Mouse (Mus musculus): Measurements from ENCODE around the gene Kcnc2. TPM values are rescaled to one million over a fixed set of nuclear protein-coding genes. Genes with fewer than 3 reads are reported as not detected.

Gene Kcnc2
- polyA plus RNA-seq, 1 experiment from 2014 or later: 0.08 TPM

GRCm38 (mm10) chr10:112423327-112423726 is 152.4 kb downstream of the Kcnc2 start:
- Histone ChIP-seq H3K27me3 (replicated peaks; ENCODE audit: control insufficient read depth, insufficient read depth, low read length) (no peaks in the 10 kb centered on the region), H3K4me2 (no peak overlapping the region), H3K9ac (ENCODE audit: low read depth, low read length) (no peak overlapping the region), H3K36me3 (ENCODE audit: control insufficient read depth, insufficient read depth, low read length) (no peaks in the 10 kb centered on the region), H3K27ac (ENCODE audit: low read depth, low read length) (no peak overlapping the region), H3K9me3 (ENCODE audit: control insufficient read depth, low read length) (no peaks in the 10 kb centered on the region), H3K4me3 (ENCODE audit: low read depth, low read length) (no peak overlapping the region), H3K4me1 (replicated peaks; ENCODE audit: control insufficient read depth, insufficient read depth, low read length) (no peaks in the 10 kb centered on the region)
- WGBS: 59% methylated on average over 10 of the region's 10 CpGs
- no peak for ATAC-seq (replicated peaks; ENCODE audit: low FRiP score)
- no peak for DNase-seq (ENCODE audit: low spot score)

GRCm38 (mm10) chr10:112436950-112437349 is 166.0 kb downstream of the Kcnc2 start:
- no peaks in the 10 kb centered on the region for H3K4me1 ChIP-seq (replicated peaks; ENCODE audit: control insufficient read depth, insufficient read depth, low read length)
- no peaks in the 10 kb centered on the region for H3K9me3 ChIP-seq (ENCODE audit: control insufficient read depth, low read length)
- no peak overlapping the region for H3K4me3 ChIP-seq (ENCODE audit: low read depth, low read length)
- H3K27ac ChIP-seq (ENCODE audit: low read depth, low read length): no peak overlapping the region
- no peak overlapping the region for H3K9ac ChIP-seq (ENCODE audit: low read depth, low read length)
- WGBS: 68% methylated on average over 2 of the region's 2 CpGs
- no peaks in the 10 kb centered on the region for H3K27me3 ChIP-seq (replicated peaks; ENCODE audit: control insufficient read depth, insufficient read depth, low read length)
- DNase-seq (ENCODE audit: low spot score) (no peak), ATAC-seq (replicated peaks; ENCODE audit: low FRiP score) (no peak)
- no peaks in the 10 kb centered on the region for H3K36me3 ChIP-seq (ENCODE audit: control insufficient read depth, insufficient read depth, low read length)
- no peak overlapping the region for H3K4me2 ChIP-seq

GRCm38 (mm10) chr10:112444640-112445039 is 173.7 kb downstream of the Kcnc2 start:
- Histone ChIP-seq H3K27me3 (replicated peaks; ENCODE audit: control insufficient read depth, insufficient read depth, low read length) (no peaks in the 10 kb centered on the region), H3K36me3 (ENCODE audit: control insufficient read depth, insufficient read depth, low read length) (no peaks in the 10 kb centered on the region), H3K9ac (ENCODE audit: low read depth, low read length) (no peak overlapping the region), H3K9me3 (ENCODE audit: control insufficient read depth, low read length) (no peaks in the 10 kb centered on the region), H3K4me1 (replicated peaks; ENCODE audit: control insufficient read depth, insufficient read depth, low read length) (no peaks in the 10 kb centered on the region), H3K4me3 (ENCODE audit: low read depth, low read length) (no peak overlapping the region), H3K4me2 (no peak overlapping the region), H3K27ac (ENCODE audit: low read depth, low read length) (no peak overlapping the region)
- DNase-seq (ENCODE audit: low spot score) (no peak), ATAC-seq (replicated peaks; ENCODE audit: low FRiP score) (no peak)
- 69% methylated on average over 4 of the region's 4 CpGs for WGBS

GRCm38 (mm10) chr10:112450910-112451309 is 180.0 kb downstream of the Kcnc2 start:
- no peak overlapping the region for H3K27ac ChIP-seq (ENCODE audit: low read depth, low read length)
- no peaks in the 10 kb centered on the region for H3K4me1 ChIP-seq (replicated peaks; ENCODE audit: control insufficient read depth, insufficient read depth, low read length)
- no peak overlapping the region for H3K4me2 ChIP-seq
- ATAC-seq (replicated peaks; ENCODE audit: low FRiP score): no peak
- no peaks in the 10 kb centered on the region for H3K9me3 ChIP-seq (ENCODE audit: control insufficient read depth, low read length)
- DNase-seq (ENCODE audit: low spot score): no peak
- no peak overlapping the region for H3K4me3 ChIP-seq (ENCODE audit: low read depth, low read length)
- WGBS: 67% methylated on average over 5 of the region's 5 CpGs
- H3K36me3 ChIP-seq (ENCODE audit: control insufficient read depth, insufficient read depth, low read length): no peaks in the 10 kb centered on the region
- no peaks in the 10 kb centered on the region for H3K27me3 ChIP-seq (replicated peaks; ENCODE audit: control insufficient read depth, insufficient read depth, low read length)
- H3K9ac ChIP-seq (ENCODE audit: low read depth, low read length): no peak overlapping the region

GRCm38 (mm10) chr10:112468689-112469384 is 197.9 kb downstream of the Kcnc2 start:
- H3K4me3 ChIP-seq (ENCODE audit: low read depth, low read length): no peak overlapping the region
- H3K27me3 ChIP-seq (replicated peaks; ENCODE audit: control insufficient read depth, insufficient read depth, low read length): no peaks in the 10 kb centered on the region
- no peaks in the 10 kb centered on the region for H3K36me3 ChIP-seq (ENCODE audit: control insufficient read depth, insufficient read depth, low read length)
- ATAC-seq (replicated peaks; ENCODE audit: low FRiP score) (no peak), DNase-seq (ENCODE audit: low spot score) (no peak)
- H3K9ac ChIP-seq (ENCODE audit: low read depth, low read length): no peak overlapping the region
- H3K4me1 ChIP-seq (replicated peaks; ENCODE audit: control insufficient read depth, insufficient read depth, low read length): no peaks in the 10 kb centered on the region
- 72% methylated on average over 6 of the region's 6 CpGs for WGBS
- H3K27ac ChIP-seq (ENCODE audit: low read depth, low read length): no peak overlapping the region
- no peak overlapping the region for H3K4me2 ChIP-seq
- H3K9me3 ChIP-seq (ENCODE audit: control insufficient read depth, low read length): no peaks in the 10 kb centered on the region

GRCm38 (mm10) chr10:112474122-112474810 is 203.3 kb downstream of the Kcnc2 start:
- H3K27me3 ChIP-seq (replicated peaks; ENCODE audit: control insufficient read depth, insufficient read depth, low read length): no peaks in the 10 kb centered on the region
- H3K4me2 ChIP-seq: no peak overlapping the region
- H3K4me1 ChIP-seq (replicated peaks; ENCODE audit: control insufficient read depth, insufficient read depth, low read length): no peaks in the 10 kb centered on the region
- ATAC-seq (replicated peaks; ENCODE audit: low FRiP score): no peak
- no peak overlapping the region for H3K9ac ChIP-seq (ENCODE audit: low read depth, low read length)
- no peak overlapping the region for H3K4me3 ChIP-seq (ENCODE audit: low read depth, low read length)
- H3K36me3 ChIP-seq (ENCODE audit: control insufficient read depth, insufficient read depth, low read length): no peaks in the 10 kb centered on the region
- H3K9me3 ChIP-seq (ENCODE audit: control insufficient read depth, low read length): no peaks in the 10 kb centered on the region
- no peak overlapping the region for H3K27ac ChIP-seq (ENCODE audit: low read depth, low read length)
- WGBS: 80% methylated on average over 6 of the region's 6 CpGs
- no peak for DNase-seq (ENCODE audit: low spot score)

GRCm38 (mm10) chr10:112481461-112481860 is 210.5 kb downstream of the Kcnc2 start:
- H3K4me3 ChIP-seq (ENCODE audit: low read depth, low read length): no peak overlapping the region
- H3K27me3 ChIP-seq (replicated peaks; ENCODE audit: control insufficient read depth, insufficient read depth, low read length): no peaks in the 10 kb centered on the region
- no peak overlapping the region for H3K4me2 ChIP-seq
- H3K4me1 ChIP-seq (replicated peaks; ENCODE audit: control insufficient read depth, insufficient read depth, low read length): no peaks in the 10 kb centered on the region
- ATAC-seq (replicated peaks; ENCODE audit: low FRiP score): no peak
- WGBS: 74% methylated on average over 2 of the region's 2 CpGs
- no peak overlapping the region for H3K9ac ChIP-seq (ENCODE audit: low read depth, low read length)
- H3K36me3 ChIP-seq (ENCODE audit: control insufficient read depth, insufficient read depth, low read length): no peaks in the 10 kb centered on the region
- no peak overlapping the region for H3K27ac ChIP-seq (ENCODE audit: low read depth, low read length)
- H3K9me3 ChIP-seq (ENCODE audit: control insufficient read depth, low read length): no peaks in the 10 kb centered on the region
- DNase-seq (ENCODE audit: low spot score): no peak

GRCm38 (mm10) chr10:112481921-112482607 is 211.1 kb downstream of the Kcnc2 start:
- Histone ChIP-seq H3K4me2 (no peak overlapping the region), H3K4me3 (ENCODE audit: low read depth, low read length) (no peak overlapping the region), H3K9ac (ENCODE audit: low read depth, low read length) (no peak overlapping the region), H3K27me3 (replicated peaks; ENCODE audit: control insufficient read depth, insufficient read depth, low read length) (no peaks in the 10 kb centered on the region), H3K27ac (ENCODE audit: low read depth, low read length) (no peak overlapping the region), H3K4me1 (replicated peaks; ENCODE audit: control insufficient read depth, insufficient read depth, low read length) (no peaks in the 10 kb centered on the region), H3K9me3 (ENCODE audit: control insufficient read depth, low read length) (no peaks in the 10 kb centered on the region), H3K36me3 (ENCODE audit: control insufficient read depth, insufficient read depth, low read length) (no peaks in the 10 kb centered on the region)
- 71% methylated on average over 9 of the region's 9 CpGs for WGBS
- ATAC-seq (replicated peaks; ENCODE audit: low FRiP score) (no peak), DNase-seq (ENCODE audit: low spot score) (no peak)

Measured in liver, embryonic 11.5 days (tissue).